Mouse (Mus musculus): ENCODE measurements around the gene Fmod. TPM values are rescaled to one million over a fixed set of nuclear protein-coding genes. Genes with fewer than 3 reads are reported as not detected.

Fmod gene
- polyA plus RNA-seq, 1 experiment, result 13.7 TPM

DNA sequence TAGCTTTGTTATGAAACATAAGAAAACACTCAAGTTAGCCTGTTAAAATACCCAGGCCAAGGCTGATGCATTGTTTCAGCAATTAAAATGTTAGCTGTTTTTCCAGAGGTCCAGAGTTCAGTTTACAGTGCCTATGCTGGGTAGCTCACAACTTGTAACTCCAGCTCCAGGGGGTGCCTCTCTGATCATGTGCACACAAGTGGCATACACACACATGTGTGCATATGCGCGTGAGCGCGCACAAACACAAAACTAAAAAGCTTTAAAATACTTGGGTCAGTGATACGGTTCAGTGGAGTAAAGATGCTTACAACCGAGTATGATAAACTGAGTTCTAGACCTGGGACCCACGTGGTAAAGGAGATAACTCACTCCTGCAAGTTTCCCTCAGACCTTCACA, 52.0 kb downstream of the Fmod start:
- TF ChIP-seq CTCF (IDR thresholded peaks at IDR 0.05; ENCODE audit: extremely low read depth, insufficient read depth, low read length) (no peak), POLR2A (IDR thresholded peaks at IDR 0.05; ENCODE audit: extremely low read depth, insufficient read depth, low read length) (no peak)
- Histone ChIP-seq H3K4me1 (ENCODE audit: control insufficient read depth, insufficient read depth, low read length) (peaks cover 5% of the 10 kb centered on the region), H3K4me3 (ENCODE audit: insufficient read depth, low read length) (no peak overlapping the region), H3K27ac (ENCODE audit: insufficient read depth, low read length) (no peak overlapping the region)

- no peak overlapping the region for H3K4me3 ChIP-seq (ENCODE audit: insufficient read depth, low read length)
- H3K27ac ChIP-seq (ENCODE audit: insufficient read depth, low read length), result no peak overlapping the region
- H3K4me1 ChIP-seq (ENCODE audit: control insufficient read depth, insufficient read depth, low read length), result peaks cover 6% of the 10 kb centered on the region
- no peak for TF ChIP-seq POLR2A (IDR thresholded peaks at IDR 0.05; ENCODE audit: extremely low read depth, insufficient read depth, low read length)
- TF ChIP-seq CTCF (IDR thresholded peaks at IDR 0.05; ENCODE audit: extremely low read depth, insufficient read depth, low read length), result no peak
These were observed 54.8 kb downstream of the Fmod start for GRCm38 (mm10) chr1:134091851-134092250.

GRCm38 (mm10) chr1:134092368-134092767, 55.3 kb downstream of the Fmod start:
- H3K27ac ChIP-seq (ENCODE audit: insufficient read depth, low read length), result peak overlapping the region; percentile 22; the same call in 1 of the 2 replicates
- peak overlapping the region; percentile 24 for H3K4me3 ChIP-seq (ENCODE audit: insufficient read depth, low read length)
- H3K4me1 ChIP-seq (ENCODE audit: control insufficient read depth, insufficient read depth, low read length), result peaks cover 6% of the 10 kb centered on the region
- no peak for TF ChIP-seq POLR2A (IDR thresholded peaks at IDR 0.05; ENCODE audit: extremely low read depth, insufficient read depth, low read length)
- no peak for TF ChIP-seq CTCF (IDR thresholded peaks at IDR 0.05; ENCODE audit: extremely low read depth, insufficient read depth, low read length)

GRCm38 (mm10) chr1:134092852-134093770, 56.1 kb downstream of the Fmod start:
- peak overlapping the region; percentile 24 for H3K4me3 ChIP-seq (ENCODE audit: insufficient read depth, low read length)
- TF ChIP-seq POLR2A (IDR thresholded peaks at IDR 0.05; ENCODE audit: extremely low read depth, insufficient read depth, low read length) (0 out of 2 replicates have a peak, but pooled peaks have one; percentile 33), CTCF (IDR thresholded peaks at IDR 0.05; ENCODE audit: extremely low read depth, insufficient read depth, low read length) (no peak)
- H3K4me1 ChIP-seq (ENCODE audit: control insufficient read depth, insufficient read depth, low read length), result peaks cover 6% of the 10 kb centered on the region
- H3K27ac ChIP-seq (ENCODE audit: insufficient read depth, low read length), result peak overlapping the region; percentile 57

DNA sequence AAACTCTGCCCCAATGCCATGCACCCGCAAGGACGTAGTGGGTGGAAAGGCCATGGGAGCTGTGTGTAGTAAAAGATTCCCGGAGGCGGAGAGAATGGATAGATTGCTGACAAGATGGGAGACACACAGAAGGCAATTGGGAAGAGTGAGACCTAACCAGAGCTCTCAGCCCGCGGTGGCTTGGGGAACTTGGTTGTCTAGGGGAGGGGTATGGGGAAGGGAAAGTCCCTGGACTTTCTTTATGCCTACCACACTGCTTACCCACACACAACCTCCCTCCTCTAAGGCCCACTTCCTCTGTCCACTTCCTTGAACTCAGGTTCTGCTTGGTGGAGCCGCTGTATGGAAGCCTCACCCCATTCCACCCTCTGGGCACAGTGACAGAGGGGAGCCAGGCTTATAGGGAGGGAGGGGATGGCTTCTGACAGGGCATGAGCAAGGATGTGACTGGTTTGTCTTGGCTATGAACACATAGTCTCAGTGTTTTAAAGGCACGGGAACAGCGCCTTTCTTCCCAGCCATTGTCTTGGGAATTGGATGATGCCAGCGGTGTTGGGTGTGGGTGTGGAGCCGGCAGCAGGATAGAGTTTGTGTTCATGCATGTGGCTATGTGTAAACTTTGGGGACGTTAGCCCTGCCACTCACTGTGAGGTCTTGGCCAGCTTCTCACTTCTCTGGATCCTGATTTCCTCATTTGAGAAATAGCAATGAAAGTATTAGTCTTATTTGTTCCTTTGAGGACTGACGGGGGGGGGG, 56.9 kb downstream of the Fmod start:
- Histone ChIP-seq H3K27ac (ENCODE audit: insufficient read depth, low read length) (peak overlapping the region; percentile 57), H3K4me1 (ENCODE audit: control insufficient read depth, insufficient read depth, low read length) (peaks cover 7% of the 10 kb centered on the region), H3K4me3 (ENCODE audit: insufficient read depth, low read length) (no peak overlapping the region)
- TF ChIP-seq CTCF (IDR thresholded peaks at IDR 0.05; ENCODE audit: extremely low read depth, insufficient read depth, low read length), result no peak
- no peak for TF ChIP-seq POLR2A (IDR thresholded peaks at IDR 0.05; ENCODE audit: extremely low read depth, insufficient read depth, low read length)

- peaks cover 7% of the 10 kb centered on the region for H3K4me1 ChIP-seq (ENCODE audit: control insufficient read depth, insufficient read depth, low read length)
- no peak overlapping the region for H3K27ac ChIP-seq (ENCODE audit: insufficient read depth, low read length)
- TF ChIP-seq CTCF (IDR thresholded peaks at IDR 0.05; ENCODE audit: extremely low read depth, insufficient read depth, low read length), result no peak
- TF ChIP-seq POLR2A (IDR thresholded peaks at IDR 0.05; ENCODE audit: extremely low read depth, insufficient read depth, low read length), result no peak
- H3K4me3 ChIP-seq (ENCODE audit: insufficient read depth, low read length), result no peak overlapping the region
These were observed 58.1 kb downstream of the Fmod start for GRCm38 (mm10) chr1:134095033-134095612.

DNA sequence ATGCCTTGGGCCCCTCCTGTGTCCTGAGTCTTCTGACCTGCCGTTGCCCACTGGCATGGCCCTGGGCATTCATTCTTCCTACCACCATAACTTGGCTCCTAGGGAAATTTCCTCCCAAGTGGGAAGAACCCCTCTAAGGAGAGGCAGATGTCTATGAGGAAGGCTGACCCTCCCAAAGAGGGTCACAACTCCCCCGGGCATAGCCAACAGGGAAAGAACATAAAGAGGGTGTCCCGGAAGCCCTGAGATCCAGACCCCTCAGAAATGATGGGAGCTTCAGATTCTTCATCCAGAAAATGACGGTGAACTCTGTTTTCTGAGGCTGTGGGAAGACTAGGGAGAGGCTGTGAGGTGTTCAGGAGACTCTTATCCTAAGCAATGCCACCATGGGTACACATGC, 58.7 kb downstream of the Fmod start:
- TF ChIP-seq CTCF (IDR thresholded peaks at IDR 0.05; ENCODE audit: extremely low read depth, insufficient read depth, low read length) (no peak), POLR2A (IDR thresholded peaks at IDR 0.05; ENCODE audit: extremely low read depth, insufficient read depth, low read length) (no peak)
- H3K4me1 ChIP-seq (ENCODE audit: control insufficient read depth, insufficient read depth, low read length), result peaks cover 7% of the 10 kb centered on the region
- no peak overlapping the region for H3K4me3 ChIP-seq (ENCODE audit: insufficient read depth, low read length)
- no peak overlapping the region for H3K27ac ChIP-seq (ENCODE audit: insufficient read depth, low read length)

DNA sequence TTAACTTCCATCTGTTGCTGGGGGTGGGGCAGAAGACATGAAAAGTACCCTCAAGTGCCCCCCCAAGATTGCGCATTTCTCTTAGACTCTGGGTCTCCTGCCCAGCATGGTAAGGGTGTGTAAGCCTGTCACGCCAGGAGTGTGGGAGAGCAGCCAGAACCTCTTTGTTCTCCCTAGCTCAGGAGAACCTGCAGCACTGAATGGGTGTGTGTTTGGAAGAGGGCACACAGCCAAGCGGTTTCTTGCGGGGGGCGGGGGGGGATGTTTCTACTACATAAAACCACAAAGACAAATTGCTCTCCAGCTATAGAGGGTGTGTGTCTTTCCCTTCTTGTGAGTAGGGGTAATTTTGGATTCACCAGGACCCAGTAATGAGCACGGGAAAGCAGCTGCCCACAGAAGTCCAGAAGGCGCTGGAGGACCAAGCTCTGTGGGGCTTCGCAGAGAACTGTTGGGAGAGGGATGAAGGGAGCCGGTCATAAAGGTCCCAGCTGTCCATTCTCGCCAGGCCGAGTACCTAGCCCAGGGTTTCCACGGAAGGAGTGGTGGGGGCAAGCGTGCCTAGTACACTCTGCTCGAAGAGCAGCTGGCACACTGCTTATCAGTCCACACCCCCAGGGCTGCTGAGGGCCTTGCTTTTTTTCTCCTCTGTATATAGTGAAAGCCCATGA, 59.3 kb downstream of the Fmod start:
- Histone ChIP-seq H3K4me1 (ENCODE audit: control insufficient read depth, insufficient read depth, low read length) (peaks cover 7% of the 10 kb centered on the region), H3K27ac (ENCODE audit: insufficient read depth, low read length) (no peak overlapping the region), H3K4me3 (ENCODE audit: insufficient read depth, low read length) (no peak overlapping the region)
- TF ChIP-seq CTCF (IDR thresholded peaks at IDR 0.05; ENCODE audit: extremely low read depth, insufficient read depth, low read length) (no peak), POLR2A (IDR thresholded peaks at IDR 0.05; ENCODE audit: extremely low read depth, insufficient read depth, low read length) (no peak)

Data from cortical plate, adult 2 months (tissue).